Mouse (Mus musculus) WW6 (cell line): ENCODE data around the gene Ofcc1.

Source experiments
- DNase-seq: peaks from one replicate; pipeline ENCODE4 v3.0.0-alpha.2; 2013; ENCODE audit warnings: low read depth, low spot score

Gene Ofcc1

DNA sequence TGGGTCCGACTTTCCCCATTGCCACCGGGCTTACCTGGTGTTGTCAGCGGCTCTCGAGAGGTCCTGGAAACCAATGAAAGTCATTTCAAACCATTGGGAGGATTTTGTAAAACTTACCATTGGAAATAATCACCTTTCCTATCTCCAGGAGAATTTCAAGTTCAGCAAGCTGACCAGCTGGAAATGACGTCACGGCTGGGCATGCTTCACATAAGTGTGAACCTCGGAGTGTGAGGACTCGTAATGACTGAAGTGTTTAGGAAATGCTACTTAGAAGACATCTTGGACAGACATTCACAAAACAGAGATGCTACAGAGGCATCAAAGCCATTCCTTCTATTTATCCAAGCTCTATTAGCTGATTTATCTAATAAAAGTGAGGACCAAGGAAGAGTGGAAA, 361.0 kb downstream of the Ofcc1 start:
- DNase-seq, result no peak

- no peak for DNase-seq
Measured at GRCm38 (mm10) chr13:39997901-39998300, 363.3 kb downstream of the Ofcc1 start.

DNA sequence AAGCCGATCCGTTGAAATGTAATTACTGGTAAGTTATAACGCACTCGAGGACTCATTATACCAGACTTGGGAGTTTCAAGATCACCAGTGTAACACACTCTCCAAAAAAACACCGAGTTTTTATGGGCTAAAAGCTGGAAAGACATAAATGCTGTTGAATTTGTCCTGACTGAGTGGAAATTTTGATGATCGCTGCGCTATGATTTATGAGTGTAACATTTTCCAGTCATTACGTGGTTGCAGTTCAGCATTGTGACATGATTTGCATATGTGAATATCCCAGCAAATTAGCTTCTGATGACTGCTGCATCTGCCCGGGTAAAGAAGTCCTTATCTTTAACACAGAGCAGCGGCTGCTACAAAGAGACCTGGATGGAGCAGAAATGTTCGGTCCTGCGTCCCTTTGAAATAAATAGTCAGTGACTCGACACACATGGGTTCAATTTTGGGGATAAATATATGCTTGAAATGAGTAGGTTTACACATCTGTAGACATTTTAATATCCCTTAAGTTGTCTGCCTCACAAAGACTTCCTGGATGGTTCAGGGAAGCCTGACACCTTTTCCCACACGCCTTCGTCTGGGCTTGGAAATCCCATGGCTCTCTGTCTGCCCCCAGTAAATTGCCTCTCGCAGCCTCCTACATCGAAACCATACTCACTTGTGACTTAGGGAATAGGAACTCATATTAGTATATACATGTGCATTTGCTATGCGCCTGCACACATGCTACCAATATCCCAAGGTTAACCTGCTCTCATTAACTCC, 381.8 kb downstream of the Ofcc1 start:
- DNase-seq, result no peak

- no peak for DNase-seq
Measured at GRCm38 (mm10) chr13:39968349-39969016, 392.8 kb downstream of the Ofcc1 start.

DNA sequence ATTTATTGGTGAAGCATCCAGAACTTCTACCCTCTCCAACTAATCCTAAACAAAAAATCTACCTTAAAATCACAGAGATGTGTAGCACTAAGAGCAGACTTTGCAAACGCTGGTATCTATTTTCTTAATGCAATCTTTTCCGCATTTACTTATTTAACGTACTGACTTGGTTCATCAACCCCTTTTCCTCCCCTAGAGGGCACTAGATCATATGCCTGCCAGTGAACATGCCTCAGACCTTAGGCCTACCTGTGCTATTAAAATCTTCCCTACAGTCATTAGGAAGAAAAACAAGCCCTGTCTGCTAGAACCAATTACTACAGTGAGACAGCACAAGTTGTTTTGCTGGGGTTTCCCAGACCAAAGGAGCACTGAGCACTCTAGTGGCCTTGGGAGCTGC, 404.0 kb downstream of the Ofcc1 start:
- no peak for DNase-seq

- no peak for DNase-seq
Measured at GRCm38 (mm10) chr13:39956017-39956416, 405.2 kb downstream of the Ofcc1 start.
